Mouse (Mus musculus) heart, postnatal 36 days (tissue): ENCODE measurements around the gene Slc25a13. TPM values are rescaled to one million over a fixed set of nuclear protein-coding genes. Genes with fewer than 3 reads are reported as not detected.

Experiments used
- DNase-seq, 2 experiments: peaks; one replicate each; pipeline ENCODE4 v3.0.0; 2021 to 2022
- intact Hi-C: fragments of 180-260 bp; cut with DNase I; formaldehyde crosslinking; loops from one replicate; pipeline ENCODE4 v1.15.1; 2025
- total RNA-seq, 2 experiments: library from RNA; stranded (reverse); gene quantifications; 2 replicates each; pipeline ENCODE4 v1.2.3; 2021

Gene Slc25a13
- total RNA-seq, 2 experiments from 2014 or later: 146 to 153 TPM

- no peak for DNase-seq
- intact Hi-C loops: no loop called here
Measured at GRCm38 (mm10) chr6:6132047-6132446, 84.9 kb downstream of the Slc25a13 start.

- intact Hi-C loops: no loop called here
- DNase-seq: no peak
Measured at GRCm38 (mm10) chr6:6125620-6126019, 91.4 kb downstream of the Slc25a13 start.

- no peak for DNase-seq
- intact Hi-C loops: no loop called here
Measured at GRCm38 (mm10) chr6:6121904-6122303, 95.1 kb downstream of the Slc25a13 start.

GRCm38 (mm10) chr6:6120841-6121240 lies 96.1 kb downstream of the Slc25a13 start:
- intact Hi-C loops: no loop called here

GRCm38 (mm10) chr6:6115771-6116170 lies 101.2 kb downstream of the Slc25a13 start:
- no peak for DNase-seq
- intact Hi-C loops: no loop called here

More at GRCm38 (mm10) chr6:6120841-6121240, 96.1 kb downstream of the Slc25a13 start:
- DNase-seq: no peak

GRCm38 (mm10) chr6:6113776-6114175 lies 103.2 kb downstream of the Slc25a13 start:
- intact Hi-C loops: no loop called here

GRCm38 (mm10) chr6:6112767-6113528 lies 104.0 kb downstream of the Slc25a13 start:
- intact Hi-C loops: no loop called here

More at GRCm38 (mm10) chr6:6113776-6114175, 103.2 kb downstream of the Slc25a13 start:
- DNase-seq: no peak

GRCm38 (mm10) chr6:6107419-6107966 lies 109.5 kb downstream of the Slc25a13 start:
- intact Hi-C loops: loop anchor here (10.0 kb wide), 1 partner anchor 777 kb away; the partner anchor contains the start of gene Dlx5
- DNase-seq: no peak

More at GRCm38 (mm10) chr6:6112767-6113528, 104.0 kb downstream of the Slc25a13 start:
- DNase-seq: no peak

GRCm38 (mm10) chr6:6105586-6105985 lies 111.4 kb downstream of the Slc25a13 start:
- DNase-seq: no peak
- intact Hi-C loops: loop anchor here (10.0 kb wide), 1 partner anchor 779 kb away; the partner anchor contains the start of gene Dlx5

- intact Hi-C loops: loop anchor here (10.0 kb wide), 1 partner anchor 781 kb away; the partner anchor contains the start of gene Dlx5
- DNase-seq: no peak
Measured at GRCm38 (mm10) chr6:6103469-6103868, 113.5 kb downstream of the Slc25a13 start.

- no peak for DNase-seq
- intact Hi-C loops: loop anchor here (10.0 kb wide), 1 partner anchor 783 kb away; the partner anchor contains the start of gene Dlx5
Measured at GRCm38 (mm10) chr6:6101605-6102004, 115.4 kb downstream of the Slc25a13 start.

- intact Hi-C loops: loop anchor here (10.0 kb wide), 1 partner anchor 784 kb away; the partner anchor contains the start of gene Dlx5
- DNase-seq: no peak
Measured at GRCm38 (mm10) chr6:6100892-6101480, 116.0 kb downstream of the Slc25a13 start.

GRCm38 (mm10) chr6:6093978-6094377 lies 123.0 kb downstream of the Slc25a13 start:
- intact Hi-C loops: no loop called here

GRCm38 (mm10) chr6:6093522-6093921 lies 123.5 kb downstream of the Slc25a13 start:
- intact Hi-C loops: no loop called here

More at GRCm38 (mm10) chr6:6093978-6094377, 123.0 kb downstream of the Slc25a13 start:
- DNase-seq: no peak

GRCm38 (mm10) chr6:6092497-6092896 lies 124.5 kb downstream of the Slc25a13 start:
- no peak for DNase-seq
- intact Hi-C loops: no loop called here

More at GRCm38 (mm10) chr6:6093522-6093921, 123.5 kb downstream of the Slc25a13 start:
- no peak for DNase-seq

GRCm38 (mm10) chr6:6091016-6091415 lies 126.0 kb downstream of the Slc25a13 start:
- intact Hi-C loops: no loop called here
- peak; percentile 18 to 28 for DNase-seq

- intact Hi-C loops: no loop called here
- DNase-seq: peak; percentile 57 to 65
Measured at GRCm38 (mm10) chr6:6088151-6088550, 128.8 kb downstream of the Slc25a13 start.

GRCm38 (mm10) chr6:6080484-6080883 lies 136.5 kb downstream of the Slc25a13 start:
- no peak for DNase-seq
- intact Hi-C loops: no loop called here

- DNase-seq: no peak
- intact Hi-C loops: no loop called here
Measured at GRCm38 (mm10) chr6:6077234-6077633, 139.7 kb downstream of the Slc25a13 start.

GRCm38 (mm10) chr6:6075940-6076447 lies 141.0 kb downstream of the Slc25a13 start:
- DNase-seq: no peak
- intact Hi-C loops: no loop called here

GRCm38 (mm10) chr6:6071038-6071437 lies 145.9 kb downstream of the Slc25a13 start:
- intact Hi-C loops: no loop called here
- DNase-seq: no peak
